Mouse (Mus musculus) CD4-positive, CD25-positive, alpha-beta regulatory T cell, adult 4 months (primary cell): ENCODE data around the gene St13. TPM values are rescaled to one million over a fixed set of nuclear protein-coding genes. Genes with fewer than 3 reads are reported as not detected.
A peak's percentile ranks its signal among the peaks of the same experiment; 100 is the strongest.

ENCODE experiments used
- ATAC-seq: one replicate; pipeline ENCODE4 v1.8.0; 2017
- polyA plus RNA-seq, 2 experiments: library from polyadenylated mRNA; unstranded; fragments of 100-300 nt; shearing (Covaris generic); gene quantifications; one replicate each; pipeline ENCODE4 v1.2.1; 2017

St13 gene
- polyA plus RNA-seq, 2 experiments from 2014 or later: 177 to 187 TPM

DNA sequence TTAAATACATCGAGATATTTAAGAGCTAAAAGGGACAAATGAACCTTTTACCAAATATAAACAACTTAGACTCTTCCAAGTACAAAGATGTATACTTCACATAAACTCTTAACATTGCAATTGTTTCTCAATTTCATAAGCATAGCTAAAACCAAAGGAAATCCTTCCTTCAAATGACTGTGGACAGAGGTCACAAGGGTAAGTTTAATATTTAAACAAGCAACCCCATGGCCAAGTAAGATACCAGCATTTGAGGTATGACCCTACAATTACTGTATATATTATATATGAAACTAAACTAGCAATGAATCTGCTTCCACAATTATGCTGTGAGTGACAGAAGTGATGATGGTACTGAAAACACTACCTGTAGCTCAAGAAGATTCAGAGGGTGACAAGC, 35.6 kb downstream of the St13 start:
- ATAC-seq: no peak

DNA sequence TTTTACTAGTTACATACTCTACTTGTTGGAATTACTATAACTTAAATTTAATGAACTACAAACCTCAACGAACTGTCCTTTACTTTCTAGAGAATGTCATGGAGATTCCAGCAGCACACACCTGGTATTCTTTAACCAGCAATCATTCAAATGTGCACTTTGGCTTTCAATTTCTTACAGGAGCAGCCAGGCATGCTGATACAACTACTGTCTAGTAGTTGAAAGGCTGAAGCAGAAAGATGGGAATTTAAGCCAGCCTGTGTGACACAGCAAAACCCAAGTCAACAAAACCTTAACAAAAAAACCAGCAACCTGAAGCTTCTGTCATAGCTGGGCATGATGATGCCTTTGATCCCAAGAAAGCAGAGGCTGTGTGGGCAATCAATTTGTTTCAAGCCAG, 37.4 kb downstream of the St13 start:
- ATAC-seq: no peak

DNA sequence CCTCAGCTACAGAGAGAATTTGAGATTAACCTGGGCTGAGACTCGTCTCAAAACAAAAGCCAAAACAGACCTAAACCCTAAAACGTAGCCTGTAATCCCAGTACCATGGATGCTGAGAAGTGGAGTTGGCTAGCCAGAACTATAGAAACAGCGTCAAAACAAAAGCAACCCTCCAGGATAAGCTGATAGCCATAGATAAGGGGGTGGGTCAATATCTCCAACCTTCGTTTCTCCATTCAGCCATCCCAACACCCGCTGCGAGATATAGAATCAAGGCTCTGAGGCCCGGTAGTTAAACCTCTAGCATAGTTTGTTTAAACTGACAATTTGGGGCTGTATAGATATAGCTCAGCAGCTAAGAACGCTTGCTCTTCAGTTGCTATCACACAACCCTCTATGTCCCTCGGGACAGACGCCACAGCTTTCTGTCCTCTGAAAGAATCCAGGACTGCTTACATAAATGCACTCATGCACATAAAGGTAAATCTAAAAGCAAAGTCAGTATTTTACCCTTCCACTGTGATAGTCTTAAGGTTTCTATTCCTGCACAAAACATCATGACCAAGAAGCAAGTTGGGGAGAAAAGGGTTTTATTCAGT, 38.4 kb downstream of the St13 start:
- ATAC-seq: no peak

DNA sequence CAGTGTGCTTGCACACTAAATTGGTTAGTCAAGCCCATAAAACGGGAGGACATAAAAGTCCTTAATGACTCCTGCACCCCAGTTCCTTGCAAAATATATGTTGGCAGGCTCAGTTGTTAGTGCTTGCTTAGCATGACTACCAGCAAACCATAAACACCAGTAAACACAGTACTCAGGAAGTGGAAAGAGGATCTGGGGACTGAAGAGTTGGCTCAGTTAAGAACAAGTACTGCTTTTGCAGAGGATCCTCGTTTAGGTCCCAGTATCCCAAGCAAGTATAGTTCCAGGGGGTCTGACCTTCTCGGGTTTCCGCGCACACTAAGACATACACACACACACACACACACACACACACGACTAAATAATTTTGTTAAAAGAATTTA, 38.9 kb downstream of the St13 start:
- peak; percentile 42 for ATAC-seq

DNA sequence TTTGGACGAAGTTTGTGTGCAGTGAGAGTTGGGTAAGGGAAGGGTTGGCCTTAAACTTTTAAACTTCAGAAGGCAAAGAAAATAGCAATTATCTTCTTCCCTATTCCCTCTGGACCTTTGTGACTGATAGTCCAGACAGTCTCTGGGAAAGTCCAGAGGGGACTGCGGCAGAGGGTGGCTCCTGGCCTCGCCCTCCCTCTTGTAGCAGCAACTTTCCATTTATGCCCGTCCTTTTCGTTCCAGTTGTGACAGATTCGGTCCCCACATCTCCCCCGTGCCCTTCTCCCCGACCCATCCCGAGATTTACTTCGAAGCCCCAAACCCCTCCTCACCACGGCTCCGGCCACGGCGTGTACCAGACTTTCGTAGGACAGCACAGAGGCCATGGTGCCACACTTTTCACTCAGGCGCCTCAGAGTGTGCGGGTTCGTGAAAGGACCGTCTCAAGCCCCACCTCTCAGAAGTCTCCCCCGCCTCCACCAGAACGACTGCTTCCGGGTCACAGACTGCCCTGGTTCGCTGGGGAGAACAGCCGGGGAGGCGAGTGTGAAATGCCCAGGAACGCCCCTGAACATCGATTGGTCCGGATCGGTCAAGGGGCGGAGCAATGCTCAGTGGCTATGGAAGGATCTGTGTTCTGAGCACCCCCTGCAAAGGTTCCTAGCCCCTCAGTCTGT, 39.4 kb downstream of the St13 start, which contains the start of gene Slc25a17:
Gene Slc25a17, minus strand, starts transcription at position 468 of the 677 bp plus-strand sequence.
- ATAC-seq: peak; percentile 99

DNA sequence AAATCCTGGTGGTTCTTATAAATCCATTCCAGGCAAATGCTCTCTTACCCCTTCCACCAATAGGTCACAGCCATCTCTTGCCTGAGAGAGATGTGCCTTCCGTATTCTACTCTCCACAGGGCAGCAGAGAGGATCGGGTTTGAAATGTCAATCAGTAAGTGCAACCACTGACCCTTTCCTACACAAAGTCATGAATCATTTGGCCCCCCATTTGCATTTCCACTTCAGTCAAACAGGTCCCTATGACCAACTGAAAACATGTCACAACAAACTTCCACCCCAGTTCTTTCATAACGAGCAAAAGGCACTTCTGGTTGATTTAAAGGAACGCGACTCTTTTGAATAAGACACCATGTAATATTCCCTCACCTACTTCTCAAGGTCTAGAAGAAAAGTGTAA, 40.5 kb downstream of the St13 start:
- ATAC-seq: no peak

DNA sequence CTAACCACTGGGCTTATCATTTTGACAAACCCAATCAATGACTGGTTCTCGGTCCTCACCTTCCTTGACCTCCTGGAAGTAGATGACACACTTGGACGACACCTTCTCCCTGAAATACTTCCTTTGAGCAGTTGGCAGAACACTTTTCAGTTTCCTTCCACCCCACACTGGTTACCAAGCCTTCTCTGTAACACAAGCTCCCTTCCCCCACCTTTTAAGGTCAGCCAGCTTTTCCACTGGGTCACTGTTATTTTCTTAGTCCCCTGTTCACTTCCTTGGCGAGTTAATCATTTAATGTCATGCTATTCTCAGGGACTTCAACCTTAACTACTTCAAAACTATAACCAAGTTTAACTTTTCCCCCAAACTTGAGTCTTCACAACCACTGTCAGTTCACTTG, 40.9 kb downstream of the St13 start:
- no peak for ATAC-seq

DNA sequence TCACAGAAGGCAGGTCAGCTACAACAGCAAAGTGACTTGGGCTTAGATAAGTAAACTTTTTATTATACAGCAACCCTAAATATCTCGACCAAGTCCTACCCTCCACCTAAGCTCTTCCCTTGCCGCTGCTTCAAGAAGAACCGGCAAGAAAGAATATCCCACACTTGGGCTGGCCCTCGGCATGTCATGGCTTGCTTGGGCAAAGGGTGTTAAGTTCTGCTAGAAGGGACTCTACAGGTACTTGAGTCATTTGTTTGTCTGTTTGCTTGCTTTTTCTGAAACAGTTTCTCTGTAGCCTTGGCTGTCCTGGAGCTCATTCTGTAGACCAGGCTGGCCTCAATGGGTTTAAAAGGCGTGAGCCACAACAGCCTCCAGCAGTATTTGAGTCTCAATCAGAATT, 42.9 kb downstream of the St13 start:
- no peak for ATAC-seq

DNA sequence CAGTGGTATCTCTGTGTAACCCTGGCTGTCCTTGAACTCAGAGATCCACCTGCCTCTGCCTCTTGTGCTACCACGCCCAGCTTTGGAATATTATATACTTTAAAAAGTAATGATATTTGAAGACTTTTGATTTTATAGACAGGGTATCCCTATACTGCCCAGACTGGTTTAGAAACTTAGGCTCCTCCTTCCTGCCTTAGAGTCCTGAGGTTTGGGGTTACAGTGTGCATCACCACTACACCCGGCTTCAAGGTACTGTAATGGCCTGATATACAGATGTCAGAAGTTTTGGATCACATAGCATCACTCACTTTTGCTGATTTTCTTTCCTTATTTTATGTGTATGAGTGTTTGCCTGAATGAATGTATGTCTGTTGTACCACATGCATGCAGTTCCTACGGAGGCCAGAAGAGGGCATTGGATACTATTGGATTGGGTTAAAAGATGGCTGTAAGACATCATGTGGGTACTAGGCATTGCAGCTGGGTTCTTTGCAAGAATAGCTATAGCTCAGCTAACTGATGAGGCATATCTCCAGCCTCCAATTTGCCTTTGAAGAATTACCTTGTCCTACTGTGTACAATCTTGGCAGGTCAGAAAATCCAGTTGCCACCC, 44.6 kb downstream of the St13 start:
- peak; percentile 34 for ATAC-seq

DNA sequence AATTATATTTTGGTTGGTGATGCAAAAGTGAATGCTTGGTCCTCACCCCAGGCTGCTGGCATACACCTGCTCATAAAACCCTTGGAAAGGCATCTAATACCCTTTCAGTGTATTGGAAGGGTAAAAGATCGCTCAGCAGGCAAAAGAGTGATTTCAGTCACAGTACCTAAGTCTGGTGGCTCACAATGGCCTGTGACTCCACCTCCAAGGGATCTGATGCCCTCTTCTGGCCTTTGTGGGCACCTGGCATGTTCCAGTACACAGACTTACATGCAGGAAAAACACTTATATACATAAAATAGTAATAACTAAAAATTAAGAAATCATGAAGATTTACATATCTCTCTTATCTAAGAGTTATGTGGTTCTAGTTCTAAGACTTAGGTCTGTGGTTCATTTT, 47.2 kb downstream of the St13 start:
- no peak for ATAC-seq

DNA sequence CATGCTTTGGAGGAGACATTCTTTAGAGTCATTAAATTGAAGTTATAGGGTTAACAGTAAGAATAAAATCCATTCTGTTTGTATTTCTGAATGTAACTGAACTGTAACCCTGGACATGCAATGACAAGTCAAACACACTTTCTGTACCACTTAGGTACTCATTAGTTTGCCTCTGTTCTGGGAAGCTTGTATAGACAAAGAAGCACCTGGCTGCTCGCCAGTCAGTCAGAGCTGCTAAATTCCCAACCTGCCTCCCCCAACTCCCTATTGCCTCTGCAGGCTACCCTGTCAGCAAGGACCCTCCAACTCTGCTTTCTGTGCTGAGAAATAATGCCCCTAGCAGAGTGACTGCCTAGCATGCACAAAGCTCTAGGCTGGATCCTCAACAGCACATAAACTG, 49.5 kb downstream of the St13 start:
- ATAC-seq: no peak

DNA sequence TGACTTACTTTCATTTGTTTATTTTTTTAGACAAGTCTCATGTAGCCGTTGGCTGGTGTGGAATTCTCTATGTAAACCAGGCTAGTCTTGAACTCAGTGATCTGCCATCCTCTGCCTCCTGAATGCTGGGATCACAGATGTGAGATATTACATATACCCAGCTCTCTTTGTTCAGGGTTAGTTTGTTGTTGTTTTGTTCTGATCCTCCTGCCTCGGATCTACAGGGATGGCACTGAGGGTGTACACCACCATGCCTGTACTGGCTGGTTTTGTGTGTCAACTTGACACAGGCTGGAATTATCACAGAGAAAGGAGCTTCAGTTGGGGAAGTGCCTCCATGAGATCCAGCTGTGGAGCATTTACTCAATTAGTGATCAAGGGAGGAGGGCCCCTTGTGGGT, 51.5 kb downstream of the St13 start:
- ATAC-seq: no peak

DNA sequence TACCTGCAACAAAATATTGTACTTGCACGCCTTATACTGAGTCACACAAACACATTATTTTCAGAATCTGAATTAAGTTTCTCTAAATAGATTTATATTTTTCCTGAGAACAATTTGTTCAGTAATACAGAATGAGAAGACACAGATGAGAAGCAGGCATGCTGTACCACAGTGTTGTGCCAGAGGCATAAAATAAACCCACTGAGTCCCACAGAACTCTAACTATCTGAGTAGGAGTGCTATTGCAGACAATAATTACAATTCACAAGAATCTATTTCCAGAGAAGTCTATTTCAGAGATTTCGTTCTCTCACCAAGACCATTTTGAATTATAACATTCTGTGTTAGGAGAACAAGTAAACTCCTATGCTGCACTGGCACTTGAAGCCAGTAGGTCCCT, 52.4 kb downstream of the St13 start:
- no peak for ATAC-seq

DNA sequence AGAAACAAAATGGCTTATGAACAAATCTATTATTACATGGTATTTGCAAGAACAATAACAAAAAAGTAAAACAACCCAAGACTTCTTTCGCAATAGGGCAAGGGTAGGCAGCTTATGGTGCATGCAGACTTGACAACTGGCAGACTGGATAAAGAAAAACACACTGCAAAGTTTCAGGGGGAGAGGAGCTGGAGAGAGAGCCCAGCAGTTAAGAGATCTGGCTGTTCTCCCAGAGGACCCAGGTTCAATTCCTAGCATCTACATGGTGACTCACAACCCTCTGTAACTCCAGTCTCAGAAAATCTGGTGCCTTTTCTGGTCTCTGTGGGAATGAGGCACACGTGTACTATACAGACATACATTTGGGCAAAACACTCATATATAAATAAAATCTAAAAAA, 58.5 kb downstream of the St13 start:
- no peak for ATAC-seq

DNA sequence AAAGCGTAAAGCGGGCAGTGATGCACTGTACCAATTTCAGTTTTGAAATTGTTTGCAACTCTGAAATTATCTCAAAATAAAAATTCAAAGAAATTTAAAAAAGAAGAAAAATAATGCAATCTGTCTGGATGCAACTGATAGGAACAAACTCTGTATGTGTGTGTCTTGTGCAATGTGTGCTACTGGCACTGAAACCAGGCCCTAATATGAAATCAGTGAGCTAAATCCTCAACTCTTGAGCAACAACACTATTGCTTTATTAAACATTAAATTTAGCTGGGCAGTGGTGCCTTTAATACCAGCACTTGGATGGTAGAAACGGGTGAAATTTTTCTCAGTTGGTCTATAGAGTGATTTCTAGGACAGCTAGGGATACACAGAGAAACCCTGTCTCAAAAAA, 60.7 kb downstream of the St13 start:
- ATAC-seq: no peak

DNA sequence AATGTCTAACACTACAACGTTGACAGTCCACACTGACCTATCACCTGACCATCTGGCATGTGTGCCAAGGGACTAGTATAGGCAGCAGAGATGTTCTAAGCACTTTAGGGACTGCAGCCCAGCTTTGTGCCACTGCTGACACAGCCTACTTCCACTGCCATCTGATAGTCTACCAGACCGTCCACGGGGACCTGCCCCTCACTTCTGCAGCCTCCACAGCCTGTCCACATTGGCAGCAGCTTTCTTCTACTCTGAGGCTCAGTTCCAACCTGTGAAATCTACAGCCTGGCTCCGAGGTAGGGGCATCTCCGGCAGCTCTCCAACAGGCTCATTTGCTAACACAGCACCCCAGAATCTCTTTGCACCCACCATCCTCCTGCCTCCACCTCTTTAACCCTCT, 63.4 kb downstream of the St13 start:
- ATAC-seq: no peak

DNA sequence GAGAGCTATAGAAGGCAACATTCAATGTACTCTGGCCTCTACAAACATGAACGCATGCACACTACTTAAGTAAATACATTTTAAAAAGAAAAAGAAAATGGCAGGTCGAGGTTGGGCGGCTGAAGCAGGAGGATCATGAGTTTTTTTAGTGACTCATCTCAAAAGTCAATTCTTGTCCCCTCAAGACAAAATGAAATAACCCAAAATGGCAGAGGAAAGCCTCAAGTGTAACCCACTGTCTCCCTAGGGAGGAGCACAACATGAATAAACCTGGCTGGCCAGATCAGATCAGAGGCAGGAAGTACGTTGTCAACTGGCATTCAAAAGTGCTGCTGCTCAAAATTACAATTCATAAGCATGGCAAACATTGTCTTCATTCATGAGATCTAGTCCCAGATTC, 67.4 kb downstream of the St13 start:
- ATAC-seq: no peak

DNA sequence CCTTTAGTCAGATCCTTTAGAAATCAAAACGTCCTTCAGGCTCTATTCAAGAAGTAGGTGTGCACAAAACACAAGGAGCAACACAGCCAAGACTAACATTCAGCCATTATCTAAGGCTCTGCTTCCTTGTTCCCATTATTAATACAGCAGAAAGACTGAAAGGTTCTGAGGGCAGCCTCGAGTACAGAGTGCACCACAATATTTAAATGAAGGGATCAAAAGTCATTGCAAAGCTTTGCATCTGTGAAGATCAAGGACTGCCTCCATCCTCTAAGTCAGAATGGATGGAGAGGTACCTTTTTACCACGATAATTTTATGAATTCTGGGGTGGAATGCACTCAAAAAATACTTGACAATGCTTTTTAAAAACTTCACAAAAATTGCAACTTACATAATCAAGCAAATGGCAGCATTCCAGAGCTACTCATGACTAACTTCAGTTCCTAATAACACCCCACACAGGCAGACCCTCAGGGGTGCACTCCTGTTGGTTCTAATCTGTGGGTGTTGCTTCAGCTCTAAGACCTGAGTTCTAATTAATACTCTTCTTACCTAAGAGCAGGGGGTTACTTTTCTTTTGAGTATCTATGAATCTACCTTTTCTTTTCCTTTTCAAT, 69.0 kb downstream of the St13 start:
- no peak for ATAC-seq

DNA sequence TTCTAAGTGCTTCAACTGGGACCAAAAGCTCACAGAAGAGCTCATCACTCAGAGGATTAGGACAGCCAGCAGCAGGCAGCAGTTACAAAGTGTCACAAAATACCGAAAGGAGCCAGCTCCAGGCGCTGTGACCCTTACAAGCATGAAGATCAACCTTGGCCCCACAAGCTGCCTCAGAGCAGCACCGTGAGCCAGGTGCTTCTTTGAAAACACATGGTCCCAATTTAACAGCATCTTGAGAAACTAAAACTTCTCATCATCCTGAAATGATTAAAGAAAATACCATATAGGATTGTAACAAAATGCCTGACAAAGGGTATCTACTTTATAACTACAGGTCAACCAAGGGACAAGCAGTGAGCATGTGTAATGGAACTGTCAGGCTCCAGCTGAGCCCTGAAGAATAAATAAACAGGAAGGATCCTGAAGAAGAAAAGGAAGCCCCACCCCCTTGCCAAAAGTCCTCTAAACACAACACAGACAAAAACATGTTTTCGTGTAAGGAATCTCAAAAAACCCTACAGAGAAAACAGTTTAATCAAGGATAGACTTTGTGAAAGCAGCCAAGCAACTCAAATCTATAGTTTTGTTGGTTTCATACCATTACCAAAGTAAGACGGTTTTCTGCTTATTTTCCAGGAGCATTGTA, 70.0 kb downstream of the St13 start:
- no peak for ATAC-seq

DNA sequence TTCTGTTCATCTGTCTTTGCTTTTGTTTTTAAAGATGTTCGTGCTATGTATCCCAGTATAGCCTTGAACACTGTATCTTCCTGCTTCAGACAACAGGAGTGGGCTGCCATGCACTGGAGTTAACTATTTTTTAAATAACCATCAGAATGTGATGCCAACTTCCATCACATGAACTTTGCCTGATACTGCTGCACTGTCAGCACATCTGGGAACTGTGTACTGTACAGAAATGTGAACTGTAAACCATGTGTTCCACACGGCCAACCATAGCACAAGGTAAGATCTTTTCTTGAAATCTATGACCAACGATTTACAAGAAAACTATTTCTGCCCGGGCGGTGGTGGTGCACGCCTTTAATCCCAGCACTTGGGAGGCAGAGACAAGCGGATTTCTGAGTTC, 72.4 kb downstream of the St13 start:
- ATAC-seq: no peak

DNA sequence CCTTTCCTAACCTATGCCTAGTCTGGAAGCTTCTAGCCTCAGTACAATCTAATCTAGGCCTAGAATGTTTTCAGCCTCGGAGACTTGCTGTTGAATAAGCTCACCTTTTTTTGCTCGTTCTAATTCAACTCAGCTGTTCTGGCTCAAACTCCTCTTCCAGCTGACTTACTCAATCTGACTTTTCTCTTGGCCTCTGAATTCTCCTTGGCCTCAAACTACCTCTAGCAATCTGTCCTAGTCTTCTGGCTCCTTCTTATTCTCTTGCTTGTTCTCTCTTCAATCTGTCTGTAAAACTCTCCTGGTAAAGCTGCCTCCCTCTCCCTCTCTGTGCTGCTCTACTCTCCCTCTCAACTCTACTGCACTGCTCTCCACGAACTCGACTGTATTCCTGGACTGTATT, 74.9 kb downstream of the St13 start:
- no peak for ATAC-seq

DNA sequence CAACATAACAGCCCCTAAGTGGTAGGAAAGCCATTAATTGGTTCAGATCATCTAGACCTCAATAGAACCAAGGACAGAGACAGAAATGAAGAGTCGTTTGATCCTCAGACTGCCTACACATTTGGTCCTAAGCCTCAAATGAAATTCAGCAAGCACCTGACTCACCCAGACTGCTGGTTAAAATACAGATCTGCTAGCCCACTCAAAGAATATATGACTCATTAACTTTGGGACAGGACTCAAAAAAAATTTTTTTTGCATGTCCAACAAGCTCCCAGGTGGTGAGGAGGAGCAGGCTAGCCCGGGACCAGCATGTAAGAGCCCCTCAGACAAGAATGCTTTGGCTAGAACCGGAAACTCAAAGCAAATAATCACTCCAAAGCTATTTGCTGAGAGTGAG, 79.7 kb downstream of the St13 start:
- no peak for ATAC-seq

DNA sequence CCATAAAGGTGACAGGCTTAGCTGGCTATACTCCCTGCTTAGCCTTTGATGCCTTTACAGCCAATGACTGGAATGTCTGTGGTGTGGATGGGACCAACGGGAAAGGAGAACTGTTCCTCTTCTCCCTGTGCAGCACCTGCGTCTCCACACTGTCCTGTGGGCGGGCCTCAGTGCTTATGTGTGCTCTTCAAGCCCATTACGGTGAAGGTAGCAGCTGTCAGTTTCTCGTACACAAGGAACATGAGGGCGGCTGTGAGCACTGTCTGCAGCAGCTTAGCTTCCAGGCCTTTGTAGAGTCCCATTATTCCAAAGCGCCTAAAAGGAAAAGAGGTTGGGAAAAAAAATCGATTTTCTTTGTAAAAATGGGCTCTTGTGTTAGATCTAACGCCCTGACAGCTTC, 80.4 kb downstream of the St13 start:
- no peak for ATAC-seq

DNA sequence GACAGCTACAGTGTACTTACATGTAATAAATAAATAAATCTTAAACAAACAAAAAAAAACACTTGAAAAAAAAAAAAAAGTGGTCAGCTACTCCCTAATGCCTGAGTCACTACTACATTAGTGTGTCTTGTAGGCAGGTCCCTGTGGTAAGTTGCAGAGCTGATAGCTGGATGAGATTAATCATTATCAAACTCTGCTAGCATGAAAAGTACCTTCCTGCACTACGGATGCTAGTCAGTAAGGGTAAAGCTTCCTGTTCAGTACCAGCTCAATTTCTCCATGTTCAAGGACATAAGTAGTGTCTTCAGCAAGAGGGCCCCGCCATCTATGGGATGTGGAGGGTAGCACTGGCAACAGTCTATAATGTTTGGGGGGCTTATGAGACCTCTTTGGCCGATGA, 85.9 kb downstream of the St13 start:
- no peak for ATAC-seq
